Mouse (Mus musculus): ENCODE data around the gene Il34. TPM values are rescaled to one million over a fixed set of nuclear protein-coding genes. Genes with fewer than 3 reads are reported as not detected.

The Il34 gene
- total RNA-seq, 1 experiment from 2014 or later = not detected

GRCm38 (mm10) chr8:110724493-110724892 lies 81.2 kb downstream of the Il34 start:
- ATAC-seq (replicated peaks in 1 of 2; ENCODE audit: insufficient read depth in 1 of 2, low FRiP score in 2 of 2, low TSS enrichment in 1 of 2, low read depth in 1 of 2, poor library complexity in 2 of 2, severe bottlenecking in 2 of 2) = no peak

- no peak for ATAC-seq (replicated peaks in 1 of 2; ENCODE audit: insufficient read depth in 1 of 2, low FRiP score in 2 of 2, low TSS enrichment in 1 of 2, low read depth in 1 of 2, poor library complexity in 2 of 2, severe bottlenecking in 2 of 2)
Measured at GRCm38 (mm10) chr8:110722414-110723011, 83.2 kb downstream of the Il34 start.

- ATAC-seq (replicated peaks in 1 of 2; ENCODE audit: insufficient read depth in 1 of 2, low FRiP score in 2 of 2, low TSS enrichment in 1 of 2, low read depth in 1 of 2, poor library complexity in 2 of 2, severe bottlenecking in 2 of 2) = 0 out of 4 replicates have a peak, but pooled peaks of 1 of the 2 experiments have one; percentile 13
Measured at GRCm38 (mm10) chr8:110721606-110722413, 83.9 kb downstream of the Il34 start.

DNA sequence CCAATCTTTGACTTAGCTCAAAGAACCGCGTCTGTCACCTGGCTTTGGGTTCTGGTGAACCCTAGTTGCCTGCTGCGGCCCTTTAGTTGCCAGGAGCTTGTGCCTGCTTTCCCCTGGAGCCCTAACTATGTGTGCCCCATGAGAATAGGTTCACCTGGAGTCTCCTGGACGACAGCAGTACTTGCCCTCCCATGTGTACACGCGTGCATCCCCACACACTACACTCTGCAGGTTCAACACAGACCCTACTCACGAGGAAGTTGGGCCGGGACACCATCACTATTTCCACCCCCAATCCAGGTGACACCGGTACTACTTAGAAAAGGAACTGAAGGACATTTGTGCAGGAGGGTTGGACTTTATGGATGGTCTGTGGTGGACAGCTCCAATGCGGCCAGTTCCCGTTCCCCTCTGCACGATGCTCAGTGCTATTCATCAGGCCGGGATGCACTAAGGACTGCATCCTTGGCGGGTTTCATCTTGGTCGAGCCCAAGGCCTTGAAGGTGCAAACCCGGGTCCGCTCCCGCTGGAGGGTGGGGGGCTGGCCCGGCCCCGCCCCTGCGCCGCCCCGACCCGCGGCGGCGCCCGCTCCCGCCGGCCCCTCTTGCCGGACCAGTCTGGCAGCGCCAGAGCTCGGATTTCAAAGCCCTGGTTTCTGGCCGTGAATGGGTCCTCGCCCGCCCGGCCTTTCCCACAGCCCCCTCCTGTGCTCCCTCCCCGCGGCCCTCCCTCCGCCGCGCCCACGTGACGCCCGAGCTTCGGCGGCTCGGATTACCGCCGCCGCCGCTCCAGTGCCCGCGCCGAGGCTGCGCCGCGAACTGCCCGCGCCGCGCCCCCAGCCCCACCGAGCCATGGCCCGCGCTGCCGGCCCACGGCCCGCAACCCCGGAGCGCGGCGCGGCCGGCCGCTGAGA lies 84.8 kb downstream of the Il34 start, which contains the start of gene Mtss1l:
Mtss1l (plus strand) TSS at position 792 of the 914 bp plus-strand sequence.
- ATAC-seq (replicated peaks in 1 of 2; ENCODE audit: insufficient read depth in 1 of 2, low FRiP score in 2 of 2, low TSS enrichment in 1 of 2, low read depth in 1 of 2, poor library complexity in 2 of 2, severe bottlenecking in 2 of 2) = peak in 1 of 2 experiments; percentile 20; a peak in 1 of 4 replicates

DNA sequence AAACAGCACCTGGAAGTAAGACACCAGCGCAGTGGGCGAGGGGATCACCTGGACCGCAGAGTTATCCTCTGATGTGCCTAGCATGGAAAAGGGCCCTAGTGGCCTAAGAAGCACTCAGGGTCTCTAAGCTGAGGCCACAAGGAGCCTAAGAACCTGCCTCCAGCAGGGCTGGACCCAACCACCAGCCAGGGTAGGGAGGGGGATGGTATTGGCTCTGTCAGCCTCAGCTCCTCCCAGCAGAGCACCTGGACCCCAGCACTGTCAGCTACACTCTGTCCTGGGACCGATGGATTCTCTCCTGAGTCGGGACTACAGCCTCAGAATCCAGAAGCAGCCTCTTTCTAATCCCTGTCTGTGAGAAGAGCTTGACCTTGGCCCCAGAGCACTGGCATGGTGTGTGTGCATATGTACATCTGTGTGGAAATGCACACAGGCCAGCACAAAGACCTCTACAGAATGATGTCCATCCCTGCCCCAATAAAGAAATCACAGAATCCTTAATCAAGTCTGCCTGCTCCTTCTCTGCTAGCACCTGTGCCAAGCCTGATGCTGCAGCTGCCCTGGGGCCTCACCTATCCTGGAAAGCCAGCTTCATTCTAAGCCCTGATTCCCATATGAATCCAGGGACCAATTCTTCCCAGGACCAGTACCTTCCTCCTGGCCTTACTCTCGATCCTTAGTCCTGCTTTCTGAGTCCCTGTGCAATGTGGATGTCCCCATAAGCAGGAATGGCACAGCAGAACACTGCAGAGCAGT lies 85.6 kb downstream of the Il34 start:
- ATAC-seq (replicated peaks in 1 of 2; ENCODE audit: insufficient read depth in 1 of 2, low FRiP score in 2 of 2, low TSS enrichment in 1 of 2, low read depth in 1 of 2, poor library complexity in 2 of 2, severe bottlenecking in 2 of 2) = no peak

DNA sequence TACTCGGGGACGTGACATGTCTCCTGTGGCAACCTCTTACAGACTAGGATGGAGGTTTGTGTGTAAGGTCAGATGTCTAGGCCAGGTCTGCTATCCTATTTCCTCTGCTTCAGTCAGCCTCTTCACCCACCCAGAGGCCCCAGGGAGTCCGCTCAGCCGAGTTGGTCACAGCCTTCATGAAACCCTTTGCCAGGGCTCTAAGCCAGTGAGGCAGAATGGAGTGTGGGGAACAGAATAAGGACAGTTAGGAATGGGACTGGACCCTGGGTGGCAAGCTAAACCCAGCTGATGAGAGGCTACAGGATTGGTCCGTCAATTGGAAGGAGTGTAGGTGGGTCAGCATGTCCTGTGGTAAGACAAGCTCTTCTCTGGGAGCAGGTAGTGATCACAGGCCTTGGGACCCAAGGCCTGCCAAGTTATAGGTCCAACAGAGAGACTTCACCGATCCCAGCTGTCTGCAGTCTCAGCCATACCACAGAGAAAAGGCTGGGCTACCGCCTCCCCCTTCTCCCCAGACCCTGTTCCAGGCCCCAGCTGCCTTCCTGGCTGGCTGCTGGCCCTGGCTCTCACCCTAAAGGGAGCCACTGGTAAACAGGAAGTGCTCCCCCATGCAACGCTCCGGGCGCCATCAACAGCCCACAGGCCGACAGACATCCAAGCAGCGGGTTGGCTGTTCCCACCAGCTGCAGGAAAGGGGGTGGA lies 86.6 kb downstream of the Il34 start:
- ATAC-seq (replicated peaks in 1 of 2; ENCODE audit: insufficient read depth in 1 of 2, low FRiP score in 2 of 2, low TSS enrichment in 1 of 2, low read depth in 1 of 2, poor library complexity in 2 of 2, severe bottlenecking in 2 of 2) = peak; percentile 47 to 50; a peak in 3 of 4 replicates

- no peak for ATAC-seq (replicated peaks in 1 of 2; ENCODE audit: insufficient read depth in 1 of 2, low FRiP score in 2 of 2, low TSS enrichment in 1 of 2, low read depth in 1 of 2, poor library complexity in 2 of 2, severe bottlenecking in 2 of 2)
Measured at GRCm38 (mm10) chr8:110718209-110718968, 87.3 kb downstream of the Il34 start.

- ATAC-seq (replicated peaks in 1 of 2; ENCODE audit: insufficient read depth in 1 of 2, low FRiP score in 2 of 2, low TSS enrichment in 1 of 2, low read depth in 1 of 2, poor library complexity in 2 of 2, severe bottlenecking in 2 of 2) = no peak
Measured at GRCm38 (mm10) chr8:110717131-110717530, 88.6 kb downstream of the Il34 start.

DNA sequence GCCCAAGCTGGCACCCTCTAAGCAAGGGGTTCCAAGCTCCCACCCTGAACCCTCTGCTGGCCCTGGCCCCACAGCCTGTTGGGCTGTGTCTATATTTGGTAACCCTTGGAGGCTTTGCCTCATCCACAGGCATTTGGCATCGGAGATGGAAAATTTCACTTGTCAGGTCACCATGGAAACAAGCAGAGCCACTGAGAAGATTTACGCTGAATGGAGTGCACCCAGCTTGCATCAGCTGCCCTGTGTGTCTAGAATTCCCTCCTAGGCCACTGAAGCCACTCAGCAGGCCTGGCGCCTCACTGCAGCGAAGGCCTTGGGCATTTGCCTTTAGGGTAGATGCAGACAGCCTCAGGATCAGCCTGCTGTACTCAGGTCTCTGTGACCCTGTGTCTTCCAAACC lies 89.6 kb downstream of the Il34 start:
- no peak for ATAC-seq (replicated peaks in 1 of 2; ENCODE audit: insufficient read depth in 1 of 2, low FRiP score in 2 of 2, low TSS enrichment in 1 of 2, low read depth in 1 of 2, poor library complexity in 2 of 2, severe bottlenecking in 2 of 2)

- ATAC-seq (replicated peaks in 1 of 2; ENCODE audit: insufficient read depth in 1 of 2, low FRiP score in 2 of 2, low TSS enrichment in 1 of 2, low read depth in 1 of 2, poor library complexity in 2 of 2, severe bottlenecking in 2 of 2) = no peak
Measured at GRCm38 (mm10) chr8:110714827-110715519, 90.8 kb downstream of the Il34 start.

DNA sequence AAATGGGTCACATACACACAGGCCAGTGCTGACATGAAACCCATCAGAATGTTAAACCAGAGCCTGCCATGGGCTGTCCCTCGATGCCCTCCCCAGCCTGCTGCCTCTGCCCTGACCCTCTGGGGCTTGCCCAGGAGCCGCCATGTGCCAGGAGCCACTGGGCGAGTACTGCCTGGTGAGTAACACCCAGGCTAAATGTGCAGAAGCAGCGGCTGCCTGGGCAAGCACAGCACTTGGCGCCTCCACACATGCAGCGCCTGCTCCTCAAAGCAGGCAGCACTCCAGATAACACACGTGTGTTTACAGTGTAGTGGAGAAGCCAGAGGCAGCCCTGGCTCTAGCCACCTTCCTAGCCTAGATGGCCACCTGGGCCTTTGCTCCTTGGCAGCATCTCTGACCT lies 92.7 kb downstream of the Il34 start:
- ATAC-seq (replicated peaks in 1 of 2; ENCODE audit: insufficient read depth in 1 of 2, low FRiP score in 2 of 2, low TSS enrichment in 1 of 2, low read depth in 1 of 2, poor library complexity in 2 of 2, severe bottlenecking in 2 of 2) = no peak

DNA sequence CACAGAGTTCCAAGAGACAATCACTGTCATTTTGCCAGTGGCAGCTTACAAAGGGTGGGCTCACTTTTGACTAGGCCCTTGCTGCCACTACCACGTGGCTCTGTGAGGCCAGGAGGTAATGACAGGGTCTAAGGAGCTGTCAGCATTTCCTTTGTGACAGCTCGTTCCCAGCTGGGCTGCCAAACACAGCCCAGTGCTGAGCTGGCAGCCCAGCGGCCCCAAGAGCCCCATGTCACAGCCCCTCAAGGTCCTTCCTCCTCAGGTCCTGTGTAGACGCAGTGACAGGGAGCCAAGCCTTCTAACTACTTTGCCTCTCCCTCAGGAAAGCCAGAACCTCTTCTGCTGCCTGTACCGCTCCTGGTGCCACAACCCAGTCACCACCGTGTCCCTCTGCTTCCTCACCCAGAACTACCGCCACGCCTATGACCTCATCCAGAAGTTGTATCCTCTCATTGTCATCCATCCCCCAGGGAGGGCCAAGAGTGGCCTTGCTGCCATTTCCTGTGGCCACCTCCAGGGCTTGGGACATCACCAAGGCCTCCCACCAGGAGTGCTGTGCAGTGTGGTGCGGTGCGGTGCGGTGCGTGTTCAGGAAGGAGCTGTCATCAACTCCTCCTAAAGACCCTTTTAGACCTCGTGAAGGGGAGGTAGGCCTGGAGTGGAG lies 94.3 kb downstream of the Il34 start:
- ATAC-seq (replicated peaks in 1 of 2; ENCODE audit: insufficient read depth in 1 of 2, low FRiP score in 2 of 2, low TSS enrichment in 1 of 2, low read depth in 1 of 2, poor library complexity in 2 of 2, severe bottlenecking in 2 of 2) = no peak

- no peak for ATAC-seq (replicated peaks in 1 of 2; ENCODE audit: insufficient read depth in 1 of 2, low FRiP score in 2 of 2, low TSS enrichment in 1 of 2, low read depth in 1 of 2, poor library complexity in 2 of 2, severe bottlenecking in 2 of 2)
Measured at GRCm38 (mm10) chr8:110710593-110710992, 95.1 kb downstream of the Il34 start.

GRCm38 (mm10) chr8:110708429-110708828 lies 97.3 kb downstream of the Il34 start:
- ATAC-seq (replicated peaks in 1 of 2; ENCODE audit: insufficient read depth in 1 of 2, low FRiP score in 2 of 2, low TSS enrichment in 1 of 2, low read depth in 1 of 2, poor library complexity in 2 of 2, severe bottlenecking in 2 of 2) = no peak

- no peak for ATAC-seq (replicated peaks in 1 of 2; ENCODE audit: insufficient read depth in 1 of 2, low FRiP score in 2 of 2, low TSS enrichment in 1 of 2, low read depth in 1 of 2, poor library complexity in 2 of 2, severe bottlenecking in 2 of 2)
Measured at GRCm38 (mm10) chr8:110706288-110706870, 99.3 kb downstream of the Il34 start.

All from hematopoietic stem cell, adult 5-6 weeks (primary cell).